Comparison of ENCODE assay signal across 8 mouse cellular contexts in the genomic region with DNA sequence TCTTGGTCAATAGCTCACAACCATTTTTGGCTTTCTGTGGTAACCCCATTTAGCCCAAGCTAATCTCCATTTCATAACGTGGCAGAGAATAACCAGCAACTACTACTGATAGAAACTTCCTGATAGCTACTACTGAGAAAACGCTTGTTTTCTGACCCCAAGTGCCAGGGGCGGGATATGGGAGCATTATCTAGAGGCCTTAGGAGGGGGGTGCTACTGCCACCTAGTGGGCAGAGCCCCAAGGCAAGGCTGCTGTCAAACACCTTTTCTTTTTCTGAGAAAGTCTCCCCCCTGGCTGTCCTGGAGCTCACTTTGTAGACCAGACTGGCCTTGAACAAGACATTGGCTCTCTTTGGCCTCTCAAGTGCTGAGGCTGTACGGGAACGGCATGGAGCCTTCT. TPM values are rescaled to one million over a fixed set of nuclear protein-coding genes. Genes with fewer than 3 reads are reported as not detected.
A peak's percentile ranks its signal among the peaks of the same experiment; 100 is the strongest.
DNase-seq lines count a peak whose midpoint lies in the region.

No protein-coding gene starts in this region.

- 9% methylated on average over 5 of the region's 5 CpGs for WGBS in hindbrain, embryonic 10.5 days

- no peak overlapping the region for H3K27ac ChIP-seq in hindbrain, embryonic 10.5 days

- H3K9me3 ChIP-seq in hindbrain, embryonic 10.5 days = no peaks in the 10 kb centered on the region; the same call in 1 of the 2 replicates

- peaks cover 47% of the 10 kb centered on the region for H3K36me3 ChIP-seq in hindbrain, embryonic 10.5 days

- peaks cover 19% of the 10 kb centered on the region for H3K4me1 ChIP-seq in hindbrain, embryonic 10.5 days (replicated peaks)

- peak overlapping the region; percentile 75 for H3K4me3 ChIP-seq in hindbrain, embryonic 10.5 days

- H3K27me3 ChIP-seq in hindbrain, embryonic 10.5 days (ENCODE audit: insufficient read depth, poor library complexity, severe bottlenecking) = no peaks in the 10 kb centered on the region

- peak; percentile 83 for DNase-seq in MEL-GATA-1-ER (ENCODE audit: extremely low read depth, low read depth)
- peak; percentile 78 for DNase-seq in cerebellum, adult 8-10 months
- DNase-seq in forelimb bud, embryonic 11.5 days (ENCODE audit: low read depth, low spot score) = peak; percentile 89
- DNase-seq in hindbrain, embryonic 10.5 days (ENCODE audit: low spot score) = peak; percentile 80
- peak; percentile 64 to 71 for DNase-seq in layer of hippocampus, postnatal 36 days
- DNase-seq in lung, postnatal 36 days = peak; percentile 93
- DNase-seq in retina, embryonic 14.5 days (ENCODE audit: low spot score) = peak; percentile 93
- peak; percentile 92 for DNase-seq in thymus, postnatal 4 days

RNA-seq across cellular contexts. Expression of a gene that starts 1.2 kb away (rescaled TPM):
- 875 and 1,016 TPM in 2 replicates for polyA plus RNA-seq in hindbrain, embryonic 10.5 days (2016; fragmentation: Nextera tagmentation; extraction: Ambion mirVana)
- total RNA-seq in layer of hippocampus, postnatal 36 days (2021) = 100 to 1,000 TPM; 708 to 783 TPM

RNA-seq across cellular contexts. Expression of a gene that starts 6.5 kb away (rescaled TPM):
- polyA plus RNA-seq in hindbrain, embryonic 10.5 days (2016; fragmentation: Nextera tagmentation; extraction: Ambion mirVana) = 56.3 and 57.2 TPM in 2 replicates
- 10 to 100 TPM; 24.8 to 29.2 TPM for total RNA-seq in layer of hippocampus, postnatal 36 days (2021)

RNA-seq across cellular contexts. Expression of a gene that starts 6.6 kb away (rescaled TPM):
- 35.6 and 41.2 TPM in 2 replicates for polyA plus RNA-seq in hindbrain, embryonic 10.5 days (2016; fragmentation: Nextera tagmentation; extraction: Ambion mirVana)
- 10 to 100 TPM; 20.9 to 22.0 TPM for total RNA-seq in layer of hippocampus, postnatal 36 days (2021)

RNA-seq across cellular contexts. Expression of a gene that starts 20.6 kb away (rescaled TPM):
- 383 and 387 TPM in 2 replicates for polyA plus RNA-seq in hindbrain, embryonic 10.5 days (2016; fragmentation: Nextera tagmentation; extraction: Ambion mirVana)
- 10 to 100 TPM; 85.8 to 88.9 TPM for total RNA-seq in layer of hippocampus, postnatal 36 days (2021)

RNA-seq across cellular contexts. Expression of a gene that starts 46.8 kb away (rescaled TPM):
- polyA plus RNA-seq in hindbrain, embryonic 10.5 days (2016; fragmentation: Nextera tagmentation; extraction: Ambion mirVana) = 1,684 and 1,740 TPM in 2 replicates
- total RNA-seq in layer of hippocampus, postnatal 36 days (2021) = 100 to 1,000 TPM; 813 to 849 TPM
